Mouse (Mus musculus): ENCODE measurements at regions not wholly inside any gene's neighbourhood (a gene's known extent, or its start where the extent isn't known, plus 50 kb on each side); places are given as distances from the start of the nearest gene placed in this dataset.

- no peak for TF ChIP-seq CTCF (IDR thresholded peaks at IDR 0.05; ENCODE audit: extremely low read depth, insufficient read length, insufficient replicate concordance, low read depth, low read length)
- no peak for TF ChIP-seq POLR2A (IDR thresholded peaks at IDR 0.05; ENCODE audit: low read depth, low read length)
These were observed 93.5 kb upstream of the Selenop start for GRCm38 (mm10) chr15:3174848-3175247.

Measured in small intestine, adult 2 months (tissue).